ENCODE assay signal across 8 mouse cellular contexts in genomic region chr6:14409772-14410171, GRCm38 (mm10).
DNase-seq lines count a peak whose midpoint lies in the region; ATAC-seq and TF ChIP-seq lines count a peak whose summit lies in the region.

No protein-coding gene starts in this region.

- no peak overlapping the region for H3K9ac ChIP-seq in heart, postnatal 0 days (replicated peaks; ENCODE audit: low read depth, low read length)
- H3K9ac ChIP-seq in hindbrain, embryonic 15.5 days, result no peak overlapping the region

- no peak for TF ChIP-seq CTCF in heart, postnatal 0 days (IDR thresholded peaks at IDR 0.05; ENCODE audit: low read depth)
- TF ChIP-seq CTCF in cerebellum, adult 2 months (IDR thresholded peaks at IDR 0.05; ENCODE audit: borderline replicate concordance, insufficient read depth, low read depth, low read length), result no peak
- no peak for TF ChIP-seq CTCF in kidney, adult 2 months (conservative IDR thresholded peaks at IDR 0.05; ENCODE audit: insufficient read depth, insufficient read length, low read depth, low read length)

- TF ChIP-seq POLR2A in cerebellum, adult 2 months (IDR thresholded peaks at IDR 0.05; ENCODE audit: borderline replicate concordance, insufficient read depth, low read length), result no peak
- TF ChIP-seq POLR2A in kidney, adult 2 months (IDR thresholded peaks at IDR 0.05; ENCODE audit: low read depth, low read length), result no peak

- WGBS in heart, postnatal 0 days, result 40% methylated on average over 4 of the region's 4 CpGs
- 7% methylated on average over 4 of the region's 4 CpGs for WGBS in cerebellum, adult 2 months
- WGBS in hindbrain, embryonic 15.5 days, result 15% methylated on average over 4 of the region's 4 CpGs
- WGBS in kidney, adult 2 months, result 36% methylated on average over 4 of the region's 4 CpGs

- TF ChIP-seq EP300 in heart, postnatal 0 days (IDR thresholded peaks at IDR 0.05; ENCODE audit: low read depth), result no peak

- ATAC-seq in heart, postnatal 0 days (ENCODE audit: insufficient read depth, low read depth), result peak; percentile 44; the same call in 1 of the 2 replicates
- ATAC-seq in hindbrain, embryonic 15.5 days (ENCODE audit: low FRiP score, low read depth), result peak; percentile 65; the same call in 1 of the 2 replicates

- DNase-seq in heart, postnatal 0 days (ENCODE audit: low spot score), result peak; percentile 5
- DNase-seq in heart, postnatal 25 days (ENCODE audit: low spot score), result no peak
- peak; percentile 48 to 83 for DNase-seq in cerebellum, adult 2 months
- peak; percentile 27 for DNase-seq in mesoderm, embryonic 11.5 days (ENCODE audit: low read depth, low spot score)
- no peak for DNase-seq in thymus, postnatal 0 days (ENCODE audit: low spot score)
- DNase-seq in urinary bladder, adult 18-20 months (ENCODE audit: low spot score in 2 of 2), result no peak
- no peak for DNase-seq in kidney, adult 2 months

- H3K4me3 ChIP-seq in heart, postnatal 0 days (ENCODE audit: low read depth, low read length), result no peak overlapping the region
- no peak overlapping the region for H3K4me3 ChIP-seq in cerebellum, adult 2 months (replicated peaks; ENCODE audit: insufficient read depth, low read depth, low read length)
- H3K4me3 ChIP-seq in hindbrain, embryonic 15.5 days, result no peak overlapping the region
- H3K4me3 ChIP-seq in kidney, adult 2 months (ENCODE audit: insufficient read depth, low read depth, low read length), result no peak overlapping the region

- H3K4me2 ChIP-seq in heart, postnatal 0 days (ENCODE audit: low read depth, low read length), result no peak overlapping the region
- H3K4me2 ChIP-seq in hindbrain, embryonic 15.5 days, result no peak overlapping the region

- no peaks in the 10 kb centered on the region for H3K27me3 ChIP-seq in heart, postnatal 0 days (ENCODE audit: control insufficient read depth, insufficient read depth, low read length)
- no peaks in the 10 kb centered on the region for H3K27me3 ChIP-seq in cerebellum, adult 2 months (ENCODE audit: control insufficient read depth, insufficient read depth, low read length)
- no peaks in the 10 kb centered on the region for H3K27me3 ChIP-seq in hindbrain, embryonic 15.5 days
- no peaks in the 10 kb centered on the region for H3K27me3 ChIP-seq in kidney, adult 2 months (replicated peaks; ENCODE audit: control insufficient read depth, insufficient read depth, low read length)

- H3K27ac ChIP-seq in heart, postnatal 0 days (ENCODE audit: low read depth), result no peak overlapping the region
- no peak overlapping the region for H3K27ac ChIP-seq in cerebellum, adult 2 months (ENCODE audit: insufficient read depth, low read length)
- no peak overlapping the region for H3K27ac ChIP-seq in hindbrain, embryonic 15.5 days (replicated peaks)
- H3K27ac ChIP-seq in kidney, adult 2 months (ENCODE audit: insufficient read depth, low read depth, low read length), result no peak overlapping the region

- intact Hi-C loops in heart, postnatal 25 days (cut with DNase I), result no loop called here

- no peaks in the 10 kb centered on the region for H3K4me1 ChIP-seq in heart, postnatal 0 days (ENCODE audit: control insufficient read depth, insufficient read depth)
- peaks cover 2% of the 10 kb centered on the region; the same call in 1 of the 2 replicates for H3K4me1 ChIP-seq in cerebellum, adult 2 months (ENCODE audit: control insufficient read depth, insufficient read depth, low read length)
- H3K4me1 ChIP-seq in hindbrain, embryonic 15.5 days (replicated peaks), result no peaks in the 10 kb centered on the region
- H3K4me1 ChIP-seq in kidney, adult 2 months (ENCODE audit: control insufficient read depth, insufficient read depth, low read length), result no peaks in the 10 kb centered on the region

- H3K9me3 ChIP-seq in heart, postnatal 0 days (replicated peaks; ENCODE audit: control insufficient read depth, low read length), result no peaks in the 10 kb centered on the region
- no peaks in the 10 kb centered on the region for H3K9me3 ChIP-seq in hindbrain, embryonic 15.5 days

- no peaks in the 10 kb centered on the region for H3K36me3 ChIP-seq in heart, postnatal 0 days (replicated peaks; ENCODE audit: control insufficient read depth, insufficient read depth, low read length)
- H3K36me3 ChIP-seq in hindbrain, embryonic 15.5 days, result no peaks in the 10 kb centered on the region
- H3K36me3 ChIP-seq in kidney, adult 2 months (ENCODE audit: control insufficient read depth, insufficient read depth, low read length), result no peaks in the 10 kb centered on the region

Comparison
In these comparisons a context has a peak if more than half of its experiments do, and no peak if none do; other contexts are left out.
1. DNase-seq: peak in heart, postnatal 0 days (single experiment), cerebellum, adult 2 months (2 of 2) and mesoderm, embryonic 11.5 days (single experiment); none in heart, postnatal 25 days (single experiment), thymus, postnatal 0 days (single experiment), urinary bladder, adult 18-20 months (0 of 2) and kidney, adult 2 months (single experiment).